Mouse (Mus musculus): Measurements from ENCODE around the gene Sertad2.

Sertad2 gene

GRCm38 (mm10) chr11:20642321-20642720 is 99.3 kb downstream of the Sertad2 start:
- in situ Hi-C loops (cut with MseI, MboI) = loop anchor here (25.0 kb wide), 1 partner anchor 180 kb away; no protein-coding TSS in a partner anchor

- in situ Hi-C loops (cut with MseI, MboI) = loop anchor here (25.0 kb wide), 1 partner anchor 181 kb away; no protein-coding TSS in a partner anchor
Measured at GRCm38 (mm10) chr11:20643161-20643560, 100.1 kb downstream of the Sertad2 start.

GRCm38 (mm10) chr11:20644166-20644565 is 101.1 kb downstream of the Sertad2 start:
- in situ Hi-C loops (cut with MseI, MboI) = loop anchor here (25.0 kb wide), 1 partner anchor 182 kb away; no protein-coding TSS in a partner anchor

- in situ Hi-C loops (cut with MseI, MboI) = loop anchor here (25.0 kb wide), 1 partner anchor 183 kb away; no protein-coding TSS in a partner anchor
Measured at GRCm38 (mm10) chr11:20644872-20645271, 101.8 kb downstream of the Sertad2 start.

GRCm38 (mm10) chr11:20645521-20645920 is 102.5 kb downstream of the Sertad2 start:
- in situ Hi-C loops (cut with MseI, MboI) = loop anchor here (25.0 kb wide), 1 partner anchor 183 kb away; no protein-coding TSS in a partner anchor

- in situ Hi-C loops (cut with MseI, MboI) = loop anchor here (25.0 kb wide), 1 partner anchor 184 kb away; no protein-coding TSS in a partner anchor
Measured at GRCm38 (mm10) chr11:20646142-20646541, 103.1 kb downstream of the Sertad2 start.

- in situ Hi-C loops (cut with MseI, MboI) = loop anchor here (25.0 kb wide), 1 partner anchor 185 kb away; no protein-coding TSS in a partner anchor
Measured at GRCm38 (mm10) chr11:20646986-20647726, 104.1 kb downstream of the Sertad2 start.

- in situ Hi-C loops (cut with MseI, MboI) = loop anchor here (25.0 kb wide), 1 partner anchor 186 kb away; no protein-coding TSS in a partner anchor
Measured at GRCm38 (mm10) chr11:20647902-20648625, 105.0 kb downstream of the Sertad2 start.

- in situ Hi-C loops (cut with MseI, MboI) = loop anchor here (25.0 kb wide), 1 partner anchor 187 kb away; no protein-coding TSS in a partner anchor
Measured at GRCm38 (mm10) chr11:20649477-20649876, 106.4 kb downstream of the Sertad2 start.

- in situ Hi-C loops (cut with MseI, MboI) = no loop called here
Measured at GRCm38 (mm10) chr11:20650006-20650639, 107.1 kb downstream of the Sertad2 start.

- in situ Hi-C loops (cut with MseI, MboI) = no loop called here
Measured at GRCm38 (mm10) chr11:20651166-20651565, 108.1 kb downstream of the Sertad2 start.

GRCm38 (mm10) chr11:20655795-20656710 is 113.0 kb downstream of the Sertad2 start:
- in situ Hi-C loops (cut with MseI, MboI) = no loop called here

GRCm38 (mm10) chr11:20656711-20657057 is 113.6 kb downstream of the Sertad2 start:
- in situ Hi-C loops (cut with MseI, MboI) = no loop called here

GRCm38 (mm10) chr11:20659094-20659493 is 116.0 kb downstream of the Sertad2 start:
- in situ Hi-C loops (cut with MseI, MboI) = no loop called here

- in situ Hi-C loops (cut with MseI, MboI) = no loop called here
Measured at GRCm38 (mm10) chr11:20660111-20661097, 117.4 kb downstream of the Sertad2 start.

- in situ Hi-C loops (cut with MseI, MboI) = no loop called here
Measured at GRCm38 (mm10) chr11:20661652-20662051, 118.6 kb downstream of the Sertad2 start.

- in situ Hi-C loops (cut with MseI, MboI) = no loop called here
Measured at GRCm38 (mm10) chr11:20662811-20663210, 119.8 kb downstream of the Sertad2 start.

- in situ Hi-C loops (cut with MseI, MboI) = no loop called here
Measured at GRCm38 (mm10) chr11:20663580-20664198, 120.6 kb downstream of the Sertad2 start.

GRCm38 (mm10) chr11:20664878-20665277 is 121.8 kb downstream of the Sertad2 start:
- in situ Hi-C loops (cut with MseI, MboI) = no loop called here

All from mouse trophoblast stem cell (cell line).